Mouse (Mus musculus): ENCODE measurements at regions not wholly inside any gene's neighbourhood (a gene's known extent, or its start where the extent isn't known, plus 50 kb on each side); places are given as distances from the start of the nearest gene placed in this dataset.
A peak's percentile ranks its signal among the peaks of the same experiment; 100 is the strongest.

GRCm38 (mm10) chr3:48911758-48912157 lies 845.4 kb downstream of the Pcdh18 start:
- ATAC-seq (ENCODE audit: insufficient read depth, low FRiP score, low TSS enrichment): no peak
- 63% methylated on average over 2 of the region's 2 CpGs for WGBS
- no peak overlapping the region for H3K4me2 ChIP-seq (ENCODE audit: low read depth)

GRCm38 (mm10) chr3:48890403-48890802 lies 866.7 kb downstream of the Pcdh18 start:
- Histone ChIP-seq H3K27me3 (ENCODE audit: control insufficient read depth, insufficient read depth, low read length) (no peaks in the 10 kb centered on the region), H3K36me3 (ENCODE audit: control insufficient read depth, insufficient read depth, low read length) (no peaks in the 10 kb centered on the region), H3K27ac (ENCODE audit: low read depth, low read length) (no peak overlapping the region), H3K9me3 (ENCODE audit: control insufficient read depth, low read length) (no peaks in the 10 kb centered on the region), H3K4me2 (ENCODE audit: low read depth) (no peak overlapping the region), H3K4me3 (ENCODE audit: low read depth, low read length) (no peak overlapping the region), H3K9ac (ENCODE audit: low read length) (no peak overlapping the region), H3K4me1 (ENCODE audit: control insufficient read depth, insufficient read depth, low read length) (no peaks in the 10 kb centered on the region)
- DNase-seq (ENCODE audit: low spot score) (no peak), ATAC-seq (ENCODE audit: insufficient read depth, low FRiP score, low TSS enrichment) (no peak)
- WGBS: 87% methylated on average over 3 of the region's 3 CpGs

More at GRCm38 (mm10) chr3:48911758-48912157, 845.4 kb downstream of the Pcdh18 start:
- no peaks in the 10 kb centered on the region for H3K9me3 ChIP-seq (ENCODE audit: control insufficient read depth, low read length)
- no peak overlapping the region for H3K4me3 ChIP-seq (ENCODE audit: low read depth, low read length)
- no peak for DNase-seq (ENCODE audit: low spot score)
- H3K27me3 ChIP-seq (ENCODE audit: control insufficient read depth, insufficient read depth, low read length): no peaks in the 10 kb centered on the region
- no peak overlapping the region for H3K9ac ChIP-seq (ENCODE audit: low read length)
- no peak overlapping the region for H3K27ac ChIP-seq (ENCODE audit: low read depth, low read length)
- H3K36me3 ChIP-seq (ENCODE audit: control insufficient read depth, insufficient read depth, low read length): no peaks in the 10 kb centered on the region
- no peaks in the 10 kb centered on the region for H3K4me1 ChIP-seq (ENCODE audit: control insufficient read depth, insufficient read depth, low read length)

DNA sequence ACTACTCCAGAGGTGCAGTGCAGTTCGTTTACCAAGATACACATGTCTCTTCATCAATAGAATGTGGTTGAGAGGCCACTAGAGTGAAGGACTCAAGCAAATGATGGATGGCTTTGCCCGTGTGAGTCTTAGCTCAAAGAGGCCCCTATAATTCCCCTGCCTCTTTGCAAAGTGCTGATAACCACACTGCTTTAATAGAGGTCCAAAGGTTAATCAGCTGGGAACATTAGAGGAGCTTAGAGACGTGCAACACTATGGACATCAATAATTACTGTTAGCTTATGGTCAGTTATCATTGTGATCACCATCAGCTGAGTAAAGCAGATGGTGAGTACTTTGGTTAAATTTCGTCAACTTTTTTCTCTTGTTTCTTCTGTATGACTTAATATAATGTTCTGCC lies 869.2 kb downstream of the Pcdh18 start:
- no peak overlapping the region for H3K9ac ChIP-seq (ENCODE audit: low read length)
- no peak overlapping the region for H3K4me3 ChIP-seq (ENCODE audit: low read depth, low read length)
- H3K36me3 ChIP-seq (ENCODE audit: control insufficient read depth, insufficient read depth, low read length): no peaks in the 10 kb centered on the region
- no peak for DNase-seq (ENCODE audit: low spot score)
- no peak overlapping the region for H3K27ac ChIP-seq (ENCODE audit: low read depth, low read length)
- WGBS: 46% methylated on average over 4 of the region's 4 CpGs
- H3K27me3 ChIP-seq (ENCODE audit: control insufficient read depth, insufficient read depth, low read length): no peaks in the 10 kb centered on the region
- no peak overlapping the region for H3K4me2 ChIP-seq (ENCODE audit: low read depth)
- ATAC-seq (ENCODE audit: insufficient read depth, low FRiP score, low TSS enrichment): no peak
- H3K4me1 ChIP-seq (ENCODE audit: control insufficient read depth, insufficient read depth, low read length): no peaks in the 10 kb centered on the region
- no peaks in the 10 kb centered on the region for H3K9me3 ChIP-seq (ENCODE audit: control insufficient read depth, low read length)

DNA sequence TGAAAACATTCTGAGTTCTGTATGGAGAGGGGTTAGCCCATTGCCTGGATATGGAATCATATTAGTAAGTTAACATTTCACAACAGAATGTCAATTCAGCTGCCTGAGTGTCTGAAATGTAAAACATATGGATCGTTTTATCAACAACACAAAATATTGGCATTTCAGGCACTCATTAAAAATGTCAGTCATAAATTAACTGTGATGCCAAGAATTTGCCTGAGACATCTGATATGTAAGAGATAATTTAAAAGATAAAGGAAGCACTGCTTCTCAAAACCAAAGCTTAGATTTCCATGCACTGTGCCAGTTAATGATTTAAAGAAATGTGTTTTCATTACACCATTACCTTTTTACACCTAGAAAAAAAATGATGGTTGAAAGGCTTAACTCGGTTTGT lies 887.6 kb downstream of the Pcdh18 start:
- no peaks in the 10 kb centered on the region for H3K27me3 ChIP-seq (ENCODE audit: control insufficient read depth, insufficient read depth, low read length)
- no peak overlapping the region for H3K4me2 ChIP-seq (ENCODE audit: low read depth)
- WGBS: 84% methylated on average over 2 of the region's 2 CpGs
- H3K9ac ChIP-seq (ENCODE audit: low read length): no peak overlapping the region
- H3K4me3 ChIP-seq (ENCODE audit: low read depth, low read length): no peak overlapping the region
- no peak for DNase-seq (ENCODE audit: low spot score)
- no peak overlapping the region for H3K27ac ChIP-seq (ENCODE audit: low read depth, low read length)
- no peak for ATAC-seq (ENCODE audit: insufficient read depth, low FRiP score, low TSS enrichment)
- no peaks in the 10 kb centered on the region for H3K4me1 ChIP-seq (ENCODE audit: control insufficient read depth, insufficient read depth, low read length)
- no peaks in the 10 kb centered on the region for H3K9me3 ChIP-seq (ENCODE audit: control insufficient read depth, low read length)
- no peaks in the 10 kb centered on the region for H3K36me3 ChIP-seq (ENCODE audit: control insufficient read depth, insufficient read depth, low read length)

- Histone ChIP-seq H3K27ac (ENCODE audit: low read depth, low read length) (no peak overlapping the region), H3K4me3 (ENCODE audit: low read depth, low read length) (no peak overlapping the region), H3K27me3 (ENCODE audit: control insufficient read depth, insufficient read depth, low read length) (no peaks in the 10 kb centered on the region), H3K9me3 (ENCODE audit: control insufficient read depth, low read length) (no peaks in the 10 kb centered on the region), H3K4me1 (ENCODE audit: control insufficient read depth, insufficient read depth, low read length) (no peaks in the 10 kb centered on the region), H3K9ac (ENCODE audit: low read length) (no peak overlapping the region), H3K36me3 (ENCODE audit: control insufficient read depth, insufficient read depth, low read length) (no peaks in the 10 kb centered on the region), H3K4me2 (ENCODE audit: low read depth) (no peak overlapping the region)
- ATAC-seq (ENCODE audit: insufficient read depth, low FRiP score, low TSS enrichment) (no peak), DNase-seq (ENCODE audit: low spot score) (peak; percentile 73)
- WGBS: 59% methylated on average over 6 of the region's 6 CpGs
Observed at GRCm38 (mm10) chr3:48846049-48846653, 911.0 kb downstream of the Pcdh18 start.

DNA sequence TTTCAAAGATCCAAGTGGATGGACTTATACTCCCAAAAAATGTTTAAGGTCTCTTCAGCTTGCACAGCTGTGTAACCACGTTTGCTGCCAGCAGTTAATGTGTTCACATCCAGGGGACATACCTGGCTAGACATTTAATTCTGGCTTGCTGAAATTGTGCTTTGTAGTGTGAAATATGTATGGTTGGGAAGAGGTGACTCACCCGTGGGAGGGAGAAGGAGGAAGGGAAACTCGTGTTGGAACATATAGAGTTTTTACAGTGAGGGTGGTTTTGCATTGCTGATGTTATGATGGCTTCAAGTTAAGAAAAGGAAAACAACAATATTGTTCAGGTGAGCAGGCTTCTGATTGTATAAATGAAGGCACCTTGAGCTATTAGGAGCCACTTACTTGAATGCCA lies 916.4 kb downstream of the Pcdh18 start:
- Histone ChIP-seq H3K27me3 (ENCODE audit: control insufficient read depth, insufficient read depth, low read length) (no peaks in the 10 kb centered on the region), H3K9ac (ENCODE audit: low read length) (no peak overlapping the region), H3K9me3 (ENCODE audit: control insufficient read depth, low read length) (no peaks in the 10 kb centered on the region), H3K27ac (ENCODE audit: low read depth, low read length) (no peak overlapping the region), H3K4me1 (ENCODE audit: control insufficient read depth, insufficient read depth, low read length) (no peaks in the 10 kb centered on the region), H3K4me2 (ENCODE audit: low read depth) (no peak overlapping the region), H3K4me3 (ENCODE audit: low read depth, low read length) (no peak overlapping the region), H3K36me3 (ENCODE audit: control insufficient read depth, insufficient read depth, low read length) (no peaks in the 10 kb centered on the region)
- no peak for ATAC-seq (ENCODE audit: insufficient read depth, low FRiP score, low TSS enrichment)
- WGBS: 82% methylated on average over 3 of the region's 3 CpGs
- DNase-seq (ENCODE audit: low spot score): no peak

GRCm38 (mm10) chr3:48823360-48823759 lies 933.8 kb downstream of the Pcdh18 start:
- 22% methylated on average over 6 of the region's 6 CpGs for WGBS
- no peaks in the 10 kb centered on the region for H3K4me1 ChIP-seq (ENCODE audit: control insufficient read depth, insufficient read depth, low read length)
- ATAC-seq (ENCODE audit: insufficient read depth, low FRiP score, low TSS enrichment) (peak; percentile 79), DNase-seq (ENCODE audit: low spot score) (peak; percentile 32)
- H3K27me3 ChIP-seq (ENCODE audit: control insufficient read depth, insufficient read depth, low read length): no peaks in the 10 kb centered on the region
- no peak overlapping the region for H3K4me2 ChIP-seq (ENCODE audit: low read depth)
- no peak overlapping the region for H3K4me3 ChIP-seq (ENCODE audit: low read depth, low read length)
- no peaks in the 10 kb centered on the region for H3K9me3 ChIP-seq (ENCODE audit: control insufficient read depth, low read length)
- H3K9ac ChIP-seq (ENCODE audit: low read length): no peak overlapping the region
- no peaks in the 10 kb centered on the region for H3K36me3 ChIP-seq (ENCODE audit: control insufficient read depth, insufficient read depth, low read length)
- no peak overlapping the region for H3K27ac ChIP-seq (ENCODE audit: low read depth, low read length)

DNA sequence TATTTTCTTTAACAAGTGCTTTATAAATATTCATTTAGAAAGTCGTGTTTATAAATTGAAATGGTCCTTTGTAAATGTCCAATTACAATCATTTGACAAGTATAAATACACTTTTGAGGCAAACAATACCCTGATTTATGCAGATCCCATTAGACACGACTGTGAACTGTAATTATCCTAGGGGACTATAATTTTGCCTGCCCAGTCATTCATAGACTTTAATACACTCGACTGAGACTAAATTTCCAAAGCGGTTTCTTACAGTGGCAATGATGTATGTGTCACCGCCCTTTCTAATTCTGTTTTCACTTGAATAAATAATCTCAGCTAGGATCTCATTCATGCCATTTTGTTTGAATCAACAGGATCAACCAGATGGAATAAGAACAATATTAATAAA lies 952.7 kb downstream of the Pcdh18 start:
- Histone ChIP-seq H3K27ac (ENCODE audit: low read depth, low read length) (no peak overlapping the region), H3K27me3 (ENCODE audit: control insufficient read depth, insufficient read depth, low read length) (no peaks in the 10 kb centered on the region), H3K36me3 (ENCODE audit: control insufficient read depth, insufficient read depth, low read length) (no peaks in the 10 kb centered on the region), H3K4me3 (ENCODE audit: low read depth, low read length) (no peak overlapping the region), H3K9me3 (ENCODE audit: control insufficient read depth, low read length) (no peaks in the 10 kb centered on the region), H3K9ac (ENCODE audit: low read length) (no peak overlapping the region), H3K4me2 (ENCODE audit: low read depth) (no peak overlapping the region), H3K4me1 (ENCODE audit: control insufficient read depth, insufficient read depth, low read length) (0 out of 2 replicates have a peak, but pooled peaks cover 2% of the 10 kb centered on the region)
- DNase-seq (ENCODE audit: low spot score) (no peak), ATAC-seq (ENCODE audit: insufficient read depth, low FRiP score, low TSS enrichment) (peak; percentile 64; the same call in 1 of the 2 replicates)
- WGBS: 47% methylated on average over 5 of the region's 5 CpGs

DNA sequence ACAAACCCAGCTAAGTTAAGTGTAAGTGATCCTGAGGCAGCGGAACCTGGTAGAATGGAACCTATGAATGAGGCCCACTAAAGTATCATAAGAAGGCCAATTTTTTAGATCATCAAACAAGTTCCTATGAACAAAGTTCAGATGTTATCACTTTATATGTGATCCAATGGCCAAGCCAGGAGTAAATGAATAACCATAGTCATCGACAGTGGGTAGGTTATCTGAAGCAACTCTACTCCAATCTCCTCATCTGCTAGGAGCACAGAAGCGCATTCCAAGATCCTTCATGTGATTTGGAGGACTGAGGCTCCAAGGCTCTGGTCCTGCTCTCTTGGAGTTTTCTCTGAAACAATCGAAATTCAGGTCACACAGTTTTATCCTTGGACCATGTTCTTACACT lies 985.4 kb downstream of the Pcdh18 start:
- Histone ChIP-seq H3K9ac (ENCODE audit: low read length) (no peak overlapping the region), H3K27me3 (ENCODE audit: control insufficient read depth, insufficient read depth, low read length) (no peaks in the 10 kb centered on the region), H3K4me1 (ENCODE audit: control insufficient read depth, insufficient read depth, low read length) (no peaks in the 10 kb centered on the region), H3K9me3 (ENCODE audit: control insufficient read depth, low read length) (no peaks in the 10 kb centered on the region), H3K36me3 (ENCODE audit: control insufficient read depth, insufficient read depth, low read length) (no peaks in the 10 kb centered on the region), H3K4me3 (ENCODE audit: low read depth, low read length) (no peak overlapping the region), H3K4me2 (ENCODE audit: low read depth) (no peak overlapping the region), H3K27ac (ENCODE audit: low read depth, low read length) (no peak overlapping the region)
- ATAC-seq (ENCODE audit: insufficient read depth, low FRiP score, low TSS enrichment) (no peak), DNase-seq (ENCODE audit: low spot score) (no peak)
- WGBS: 89% methylated on average over 4 of the region's 4 CpGs
